Mouse (Mus musculus) lung, adult 10 weeks (tissue): ENCODE data around the gene Clip4. TPM values are rescaled to one million over a fixed set of nuclear protein-coding genes. Genes with fewer than 3 reads are reported as not detected.

Experiments
- polyA plus RNA-seq: library from polyadenylated mRNA; stranded (reverse); fragments of 350-450 nt; fragmentation: Illumina TruSeq; extraction: RNeasy Lipid Tissue Mini Kit (QIAGEN cat#74804); gene quantifications from one replicate; pipeline ENCODE4 v1.2.3, GENCODE M21; 2014; ENCODE audit warnings: low read depth, low replicate concordance; ENCODE audit not compliant: insufficient read depth

Clip4 gene
- polyA plus RNA-seq = 16.9 TPM

GRCm38 (mm10) chr17:71768173-71768572 is at the start of gene Clip4:
Gene Clip4 (plus strand): TSS chr17:71768473.

GRCm38 (mm10) chr17:71752831-71753230 is 15.4 kb upstream of the Clip4 start, which contains the start of gene Pcare:
Gene Pcare (minus strand): TSS chr17:71752894.

Other genes starting within 250 kb of the Clip4 start
- 1.00 TPM for gene Ndc80, start 241.6 kb upstream of the Clip4 start, polyA plus RNA-seq
- gene Spdya, start 216.4 kb upstream of the Clip4 start, polyA plus RNA-seq = 0.29 TPM
- gene Wdr43, start 152.6 kb upstream of the Clip4 start, polyA plus RNA-seq = 15.7 TPM
- 9.2 TPM for gene Togaram2, start 95.2 kb upstream of the Clip4 start, polyA plus RNA-seq
- gene Pcare, start 15.6 kb upstream of the Clip4 start, polyA plus RNA-seq = not detected